Mouse (Mus musculus) small intestine, adult 2 months (tissue): ENCODE data around the gene Ccdc177. TPM values are rescaled to one million over a fixed set of nuclear protein-coding genes. Genes with fewer than 3 reads are reported as not detected.

Experiments
- H3K27ac ChIP-seq: fragments of 200-500 bp; 2 replicates; pipeline ENCODE4 v1.5.1; 2012; ENCODE audit warnings: low read depth, low read length, control low read depth, inconsistent platforms; ENCODE audit not compliant: insufficient read depth
- H3K27me3 ChIP-seq: fragments of 200-500 bp; 2 replicates; pipeline ENCODE4 v1.6.1; 2012; ENCODE audit warnings: mild to moderate bottlenecking, moderate library complexity, low read length, inconsistent platforms; ENCODE audit not compliant: control insufficient read depth, insufficient read depth
- H3K36me3 ChIP-seq: fragments of 200-500 bp; 2 replicates; pipeline ENCODE4 v1.6.1; 2012; ENCODE audit warnings: mild to moderate bottlenecking, low read length, control low read depth, inconsistent platforms; ENCODE audit not compliant: control insufficient read depth, insufficient read depth
- H3K4me1 ChIP-seq: fragments of 200-500 bp; 2 replicates; pipeline ENCODE4 v1.6.1; 2012; ENCODE audit warnings: low read length, inconsistent platforms, mixed read lengths; ENCODE audit not compliant: control insufficient read depth, insufficient read depth, insufficient read length
- H3K4me3 ChIP-seq: fragments of 200-500 bp; 2 replicates; pipeline ENCODE4 v1.5.1; 2012; ENCODE audit warnings: low read depth, mild to moderate bottlenecking, control low read depth, inconsistent platforms, low read length, moderate library complexity
- CTCF ChIP-seq: fragments of 200-500 bp; IDR thresholded peaks from 2 replicates; pipeline ENCODE4 v1.5.1; 2012; ENCODE audit warnings: low read depth, mild to moderate bottlenecking, control low read depth, inconsistent platforms, low read length, moderate library complexity, mixed read lengths; ENCODE audit not compliant: insufficient replicate concordance, insufficient read length; ENCODE audit errors: extremely low read depth
- POLR2A ChIP-seq: fragments of 200-500 bp; IDR thresholded peaks from 2 replicates; pipeline ENCODE4 v1.6.1; 2012; ENCODE audit warnings: low read depth, mild to moderate bottlenecking, control low read depth, inconsistent platforms, low read length, moderate library complexity
- WGBS: fragments of 180-500 bp; shearing (Covaris S2); methylation state at CpG from one replicate; pipeline ENCODE4 v1.1.7; 2018; 5-methylcytosine and 5-hydroxymethylcytosine counted together
- polyA plus RNA-seq: library from polyadenylated mRNA; depleted of rRNA; stranded (reverse); fragments of >200 nt; gene quantifications from 2 replicates; pipeline ENCODE4 v1.2.3, GENCODE M21; 2012; rRNA removed

The Ccdc177 gene
- 0.03 and 0.10 TPM in 2 replicates for polyA plus RNA-seq

DNA sequence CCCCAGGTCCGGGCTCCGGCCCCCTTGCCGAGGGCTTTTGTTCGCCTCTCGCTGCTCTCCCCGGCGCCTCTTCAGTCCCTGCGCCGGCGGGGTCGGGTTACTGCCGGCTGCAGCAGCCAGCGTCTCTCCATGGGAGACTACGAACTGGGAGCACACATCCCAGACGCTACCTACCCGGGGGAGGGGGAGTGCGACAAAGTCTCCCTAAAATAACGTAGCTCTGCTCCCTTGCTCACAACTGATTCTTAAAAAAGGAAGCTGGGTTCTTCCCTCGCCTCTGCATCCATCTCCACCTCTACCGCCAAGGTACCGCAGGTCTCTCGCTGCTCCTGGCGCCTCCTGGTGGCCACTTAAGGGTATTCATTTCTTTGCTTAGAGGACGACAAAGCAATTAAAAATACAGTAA is at the start of gene Ccdc177:
TSS of gene Ccdc177 (minus strand) at position 292 of the 406 bp plus-strand sequence.
- Histone ChIP-seq H3K27ac (no peak within 1 kb of the TSS), H3K27me3 (peaks cover 30% of the 10 kb centered on the region), H3K36me3 (no peaks in the 10 kb centered on the region), H3K4me3 (peak within 1 kb of the TSS; percentile 1), H3K4me1 (peaks cover 21% of the 10 kb centered on the region)
- WGBS, result 1% methylated on average over 24 of the region's 24 CpGs
- TF ChIP-seq POLR2A (no peak), CTCF (peak; percentile 96; the same call in 1 of the 2 replicates)

DNA sequence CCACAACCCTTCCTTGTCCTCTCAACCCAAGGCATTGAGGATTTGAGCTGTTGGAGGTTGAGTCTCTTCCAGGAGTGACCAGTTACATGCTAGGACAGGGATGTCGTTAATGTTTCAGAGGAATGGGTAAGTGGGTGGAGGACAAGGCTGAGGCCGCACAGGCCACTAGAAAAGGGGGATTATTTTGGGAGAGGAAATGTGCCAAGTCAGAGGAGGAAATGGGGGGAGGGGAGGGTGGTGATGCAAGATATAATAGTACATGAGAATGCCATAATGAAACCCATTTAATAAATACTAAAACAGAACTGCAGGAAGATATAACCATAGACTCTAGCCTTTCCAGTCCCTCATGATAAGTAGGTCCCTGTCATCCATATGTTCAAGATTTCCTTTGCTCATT is 49.5 kb upstream of the Ccdc177 start:
- TF ChIP-seq CTCF (no peak), POLR2A (no peak)
- Histone ChIP-seq H3K27me3 (no peaks in the 10 kb centered on the region), H3K4me1 (peaks cover 17% of the 10 kb centered on the region; the same call in 1 of the 2 replicates), H3K4me3 (no peak overlapping the region), H3K27ac (no peak overlapping the region), H3K36me3 (0 out of 2 replicates have a peak, but pooled peaks cover 3% of the 10 kb centered on the region)
- WGBS, result 74% methylated on average over 2 of the region's 2 CpGs

DNA sequence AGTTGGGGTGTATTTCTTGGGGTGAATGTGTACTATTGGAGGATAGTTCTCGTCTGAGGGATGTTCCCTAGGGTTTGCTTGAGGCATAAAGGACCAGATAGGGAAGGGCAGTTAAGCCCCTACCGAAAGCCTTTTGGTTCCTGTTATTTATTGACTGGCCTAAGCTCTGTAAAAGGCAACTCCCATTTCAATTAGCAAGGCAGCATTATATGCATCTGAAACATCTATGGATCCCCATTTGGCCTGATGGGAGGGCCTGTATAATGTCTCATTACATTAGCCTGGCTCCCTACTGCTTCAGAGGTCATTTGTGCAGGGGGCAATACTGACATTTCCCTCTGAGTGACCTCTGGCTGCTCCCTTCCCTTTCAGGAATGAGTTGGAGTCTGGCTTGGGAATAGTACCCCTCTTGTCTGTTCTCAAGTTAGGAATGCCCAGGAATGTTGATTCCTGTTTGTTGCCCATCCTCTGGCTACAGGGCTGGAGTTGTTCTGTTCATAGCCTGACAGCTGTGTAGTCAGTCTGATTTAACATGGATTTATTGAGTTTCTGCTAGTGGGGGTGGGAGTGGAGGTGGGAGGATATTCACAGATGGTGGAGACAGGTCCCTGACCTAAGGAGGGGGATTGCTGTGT is 47.1 kb upstream of the Ccdc177 start:
- WGBS, result 79% methylated on average over 2 of the region's 2 CpGs
- H3K4me3 ChIP-seq, result no peak overlapping the region

DNA sequence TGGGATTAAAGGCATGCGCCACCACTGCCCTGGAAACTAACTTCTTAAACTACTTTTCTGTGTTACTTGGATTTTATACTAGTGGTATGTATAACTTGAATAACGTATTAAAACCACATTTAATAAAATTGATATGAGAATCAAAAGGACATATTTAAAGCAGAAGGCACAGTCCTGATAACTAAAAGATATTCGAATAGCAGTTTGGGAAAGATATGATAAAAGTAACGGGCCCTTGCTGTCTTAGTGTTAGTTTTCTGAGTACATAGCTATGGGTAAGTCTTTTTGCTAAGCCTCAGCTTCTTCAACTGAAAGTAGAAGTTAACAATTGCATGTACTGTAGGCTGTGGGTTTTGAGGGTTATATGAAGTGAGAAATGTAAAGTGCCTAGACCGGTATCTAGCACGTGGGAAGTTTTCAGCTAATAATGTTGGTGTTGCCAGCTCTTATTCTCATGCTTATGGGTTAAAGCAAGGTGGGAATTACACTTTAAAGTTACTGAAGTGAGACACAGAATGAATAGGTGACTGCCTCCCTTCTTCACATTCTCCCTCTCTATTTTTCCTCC is 44.5 kb upstream of the Ccdc177 start:
- Histone ChIP-seq H3K4me3 (no peak overlapping the region), H3K27ac (no peak overlapping the region), H3K4me1 (peaks cover 18% of the 10 kb centered on the region; the same call in 1 of the 2 replicates), H3K27me3 (no peaks in the 10 kb centered on the region), H3K36me3 (0 out of 2 replicates have a peak, but pooled peaks cover 3% of the 10 kb centered on the region)
- TF ChIP-seq CTCF (no peak), POLR2A (no peak)
- 84% methylated on average over 6 of the region's 6 CpGs for WGBS

More for the DNA sequence above, 47.1 kb upstream of the Ccdc177 start:
- no peak overlapping the region for H3K27ac ChIP-seq
- H3K36me3 ChIP-seq, result 0 out of 2 replicates have a peak, but pooled peaks cover 3% of the 10 kb centered on the region
- TF ChIP-seq POLR2A, result no peak
- no peak for TF ChIP-seq CTCF
- H3K27me3 ChIP-seq, result no peaks in the 10 kb centered on the region
- peaks cover 25% of the 10 kb centered on the region; the same call in 1 of the 2 replicates for H3K4me1 ChIP-seq

DNA sequence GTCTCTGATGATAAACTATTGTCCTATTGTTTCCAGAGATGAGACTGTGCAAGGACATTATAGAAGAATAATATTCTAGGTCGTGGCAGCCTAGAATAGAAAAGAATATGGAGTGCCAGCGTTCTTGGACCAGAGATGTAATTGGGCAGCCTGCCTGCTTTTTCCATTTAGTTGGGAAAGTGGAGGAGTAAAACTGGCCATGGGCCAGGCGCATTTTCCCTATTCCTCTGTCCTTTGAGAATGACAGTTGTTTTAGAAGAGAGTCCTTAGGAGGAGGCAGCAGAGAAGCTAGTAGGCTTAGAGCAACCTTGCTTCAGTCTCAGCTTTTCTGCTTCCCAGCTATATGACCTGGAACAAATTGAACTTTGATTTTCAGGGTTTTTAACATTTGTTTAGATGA is 43.4 kb upstream of the Ccdc177 start:
- H3K4me3 ChIP-seq, result no peak overlapping the region
- peaks cover 18% of the 10 kb centered on the region; the same call in 1 of the 2 replicates for H3K4me1 ChIP-seq
- H3K27me3 ChIP-seq, result no peaks in the 10 kb centered on the region
- TF ChIP-seq POLR2A (no peak), CTCF (no peak)
- H3K27ac ChIP-seq, result no peak overlapping the region
- 0 out of 2 replicates have a peak, but pooled peaks cover 3% of the 10 kb centered on the region for H3K36me3 ChIP-seq
- WGBS, result 17% methylated on average over 3 of the region's 3 CpGs

DNA sequence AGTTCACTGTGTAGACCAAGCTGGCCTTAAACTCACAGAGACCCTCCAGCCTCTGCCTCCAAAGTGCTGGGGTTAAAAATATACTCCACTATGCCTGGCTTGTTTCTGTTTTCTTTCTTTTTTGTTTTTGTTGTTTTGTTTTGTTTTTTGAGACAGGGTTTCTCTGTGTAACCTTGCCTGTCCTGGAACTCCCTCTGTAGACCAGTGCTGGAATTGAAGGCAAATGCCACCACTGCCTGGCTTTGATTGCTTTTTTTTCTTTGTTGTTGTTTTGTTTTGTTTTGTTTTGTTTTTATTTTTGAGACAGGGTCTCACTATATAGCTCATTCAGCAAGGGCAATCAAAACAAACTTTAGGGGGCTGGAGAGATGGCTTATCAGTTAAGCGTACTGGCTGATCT is 41.0 kb upstream of the Ccdc177 start:
- Histone ChIP-seq H3K27me3 (no peaks in the 10 kb centered on the region), H3K27ac (no peak overlapping the region), H3K4me3 (no peak overlapping the region), H3K36me3 (peaks cover 3% of the 10 kb centered on the region; the same call in 1 of the 2 replicates), H3K4me1 (peaks cover 17% of the 10 kb centered on the region; the same call in 1 of the 2 replicates)
- WGBS, result 98% methylated on average over 1 of the region's 1 CpGs
- TF ChIP-seq POLR2A (no peak), CTCF (no peak)

DNA sequence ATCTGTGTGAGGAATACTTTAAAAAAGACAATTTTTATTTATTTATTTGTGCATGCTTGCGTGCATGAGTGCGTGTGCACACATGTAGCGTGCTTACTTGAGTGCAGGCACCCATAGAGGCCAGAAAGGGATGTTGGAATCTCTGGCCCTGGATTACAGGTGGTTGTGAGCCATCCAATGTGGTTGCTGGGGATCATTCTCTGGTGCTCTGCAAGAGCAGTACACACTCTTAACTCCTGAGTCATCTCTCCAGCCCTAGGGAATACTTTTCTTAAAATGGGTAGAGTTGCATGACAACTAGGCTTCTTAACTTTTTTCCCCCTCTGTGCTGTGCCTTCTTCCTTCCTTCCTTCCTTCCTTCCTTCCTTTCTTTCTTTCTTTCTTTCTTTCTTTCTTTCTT is 39.7 kb upstream of the Ccdc177 start:
- WGBS, result 95% methylated on average over 3 of the region's 3 CpGs
- TF ChIP-seq POLR2A, result no peak
- TF ChIP-seq CTCF, result no peak
- H3K4me3 ChIP-seq, result no peak overlapping the region
- H3K27ac ChIP-seq, result no peak overlapping the region
- no peaks in the 10 kb centered on the region for H3K27me3 ChIP-seq
- no peaks in the 10 kb centered on the region; the same call in none of the 2 replicates for H3K36me3 ChIP-seq
- H3K4me1 ChIP-seq, result peaks cover 13% of the 10 kb centered on the region; the same call in 1 of the 2 replicates
